Mouse (Mus musculus): ENCODE results near the gene Gm4894. TPM values are rescaled to one million over a fixed set of nuclear protein-coding genes. Genes with fewer than 3 reads are reported as not detected.

Gene Gm4894
- total RNA-seq, 2 experiments from 2014 or later: not detected

Other genes with a start within 250 kb of the Gm4894 start
- gene Zw10, start 194.9 kb upstream of the Gm4894 start, total RNA-seq (2021): 10 to 100 TPM; 14.3 to 17.5 TPM
- gene Tmprss5, start 169.3 kb upstream of the Gm4894 start, total RNA-seq (2021): under 1 TPM; 0.30 to 0.69 TPM
- 1 to 10 TPM; 5.4 to 8.4 TPM for gene Drd2, start 90.1 kb downstream of the Gm4894 start, total RNA-seq (2021)
- gene Ankk1, start 176.5 kb downstream of the Gm4894 start, total RNA-seq (2021): not detected
- gene Ttc12, start 235.7 kb downstream of the Gm4894 start, total RNA-seq (2021): 1 to 10 TPM; 1.2 to 1.6 TPM